Mouse (Mus musculus): ENCODE measurements around the gene Zranb2. TPM values are rescaled to one million over a fixed set of nuclear protein-coding genes. Genes with fewer than 3 reads are reported as not detected.

Gene Zranb2
- polyA plus RNA-seq, 1 experiment from 2014 or later = 99.2 TPM

DNA sequence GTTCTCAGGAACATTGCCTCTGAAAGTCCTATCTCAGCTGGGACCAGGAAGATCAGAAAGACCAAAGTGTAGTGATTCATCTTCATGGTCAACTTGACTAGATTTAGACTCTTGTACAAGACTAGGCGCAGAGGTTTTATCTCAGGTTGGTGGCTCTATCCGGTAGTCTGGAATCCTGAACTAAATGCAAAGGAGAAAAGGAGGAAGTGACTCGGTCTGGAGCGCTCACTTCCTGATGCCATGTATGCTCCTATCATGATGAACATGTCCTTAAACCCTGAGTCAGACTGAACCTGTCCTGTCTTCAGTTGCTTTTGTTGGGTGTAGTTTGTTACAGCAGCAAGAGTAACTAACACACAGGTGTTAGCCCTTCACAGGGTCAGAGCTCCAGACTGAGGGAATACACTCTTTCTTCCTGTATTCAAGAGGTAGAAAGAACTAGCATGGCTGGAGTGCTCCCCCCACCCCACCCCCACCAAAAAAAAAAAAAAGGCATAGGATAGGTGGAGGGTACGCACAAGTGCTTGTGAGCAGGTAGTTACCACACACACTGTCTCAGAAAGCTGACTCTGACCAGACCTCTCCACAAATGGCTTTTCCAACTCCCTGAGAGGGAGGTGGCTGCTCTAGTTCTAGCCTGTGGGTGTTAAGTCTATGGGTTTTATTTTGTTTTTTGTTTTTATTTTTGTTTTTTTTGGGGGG, 44.7 kb downstream of the Zranb2 start:
- H3K27me3 ChIP-seq (ENCODE audit: insufficient read depth, low read length) = no peaks in the 10 kb centered on the region
- no peaks in the 10 kb centered on the region for H3K36me3 ChIP-seq (ENCODE audit: insufficient read depth)
- no peak overlapping the region for H3K9ac ChIP-seq
- H3K9me3 ChIP-seq (ENCODE audit: low read depth, low read length) = no peaks in the 10 kb centered on the region
- H3K4me2 ChIP-seq = no peak overlapping the region
- H3K4me1 ChIP-seq (ENCODE audit: insufficient read depth) = peaks cover 6% of the 10 kb centered on the region; the same call in 1 of the 2 replicates
- ATAC-seq (ENCODE audit: insufficient read depth) (no peak), DNase-seq (no peak)
- 80% methylated on average over 5 of the region's 5 CpGs for WGBS
- no peak overlapping the region for H3K27ac ChIP-seq (ENCODE audit: low read depth)
- no peak overlapping the region for H3K4me3 ChIP-seq (ENCODE audit: low read depth, low read length)
- no peak for TF ChIP-seq CTCF (IDR thresholded peaks at IDR 0.05; ENCODE audit: low read depth)

DNA sequence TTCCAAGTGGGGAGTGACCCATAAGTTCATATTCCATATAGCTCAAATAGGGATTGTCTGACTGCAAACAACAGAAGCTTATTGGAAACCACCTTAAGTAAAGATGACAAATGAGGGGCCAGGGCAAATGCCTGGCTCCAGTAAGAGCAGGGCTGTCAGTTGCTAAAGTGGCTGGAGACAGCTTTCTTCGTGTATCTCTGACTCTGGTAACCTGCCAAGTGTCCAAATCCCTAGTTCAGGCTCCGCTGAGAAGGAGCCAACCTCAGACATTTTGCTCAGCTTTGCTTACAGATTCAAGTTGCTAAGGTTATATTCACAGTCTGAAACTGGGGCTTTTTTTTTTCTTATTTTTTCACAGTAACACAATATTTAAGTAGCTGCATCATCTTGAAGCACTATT, 45.4 kb downstream of the Zranb2 start:
- no peak for TF ChIP-seq CTCF (IDR thresholded peaks at IDR 0.05; ENCODE audit: low read depth)
- H3K4me3 ChIP-seq (ENCODE audit: low read depth, low read length) = no peak overlapping the region
- ATAC-seq (ENCODE audit: insufficient read depth) = peak; percentile 71; the same call in 1 of the 2 replicates
- H3K27ac ChIP-seq (ENCODE audit: low read depth) = peak overlapping the region; percentile 21; the same call in 1 of the 2 replicates
- WGBS = 25% methylated on average over 2 of the region's 2 CpGs
- H3K4me1 ChIP-seq (ENCODE audit: insufficient read depth) = peaks cover 6% of the 10 kb centered on the region; the same call in 1 of the 2 replicates
- H3K4me2 ChIP-seq = no peak overlapping the region
- DNase-seq = peak; percentile 86
- no peaks in the 10 kb centered on the region for H3K36me3 ChIP-seq (ENCODE audit: insufficient read depth)
- no peak overlapping the region for H3K9ac ChIP-seq
- no peaks in the 10 kb centered on the region for H3K9me3 ChIP-seq (ENCODE audit: low read depth, low read length)
- H3K27me3 ChIP-seq (ENCODE audit: insufficient read depth, low read length) = no peaks in the 10 kb centered on the region

DNA sequence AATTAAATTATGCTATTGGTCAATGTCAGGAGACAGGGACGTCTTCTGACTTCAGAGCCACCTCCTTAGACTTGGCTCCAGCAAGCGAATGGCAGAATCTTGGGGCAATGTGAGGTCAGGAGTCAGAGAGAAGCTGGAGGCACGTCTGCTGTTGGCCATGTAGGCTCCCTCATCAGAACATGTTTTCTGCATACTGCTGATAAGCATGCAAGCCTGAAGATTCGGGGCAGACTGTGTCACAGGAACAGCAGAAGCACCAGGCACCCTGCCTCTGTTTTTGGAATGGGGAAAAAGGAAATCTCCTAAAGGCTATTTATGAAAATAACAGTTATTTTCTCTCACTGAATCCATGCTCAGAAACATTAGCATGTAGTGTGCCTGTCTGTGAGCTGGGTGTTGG, 46.3 kb downstream of the Zranb2 start:
- Histone ChIP-seq H3K9me3 (ENCODE audit: low read depth, low read length) (no peaks in the 10 kb centered on the region), H3K4me1 (ENCODE audit: insufficient read depth) (peaks cover 6% of the 10 kb centered on the region; the same call in 1 of the 2 replicates), H3K27me3 (ENCODE audit: insufficient read depth, low read length) (no peaks in the 10 kb centered on the region), H3K4me2 (no peak overlapping the region), H3K36me3 (ENCODE audit: insufficient read depth) (no peaks in the 10 kb centered on the region), H3K9ac (no peak overlapping the region), H3K4me3 (ENCODE audit: low read depth, low read length) (no peak overlapping the region), H3K27ac (ENCODE audit: low read depth) (no peak overlapping the region)
- peak; percentile 28 for DNase-seq
- WGBS = 39% methylated on average over 4 of the region's 4 CpGs
- no peak for ATAC-seq (ENCODE audit: insufficient read depth)
- TF ChIP-seq CTCF (IDR thresholded peaks at IDR 0.05; ENCODE audit: low read depth) = no peak

DNA sequence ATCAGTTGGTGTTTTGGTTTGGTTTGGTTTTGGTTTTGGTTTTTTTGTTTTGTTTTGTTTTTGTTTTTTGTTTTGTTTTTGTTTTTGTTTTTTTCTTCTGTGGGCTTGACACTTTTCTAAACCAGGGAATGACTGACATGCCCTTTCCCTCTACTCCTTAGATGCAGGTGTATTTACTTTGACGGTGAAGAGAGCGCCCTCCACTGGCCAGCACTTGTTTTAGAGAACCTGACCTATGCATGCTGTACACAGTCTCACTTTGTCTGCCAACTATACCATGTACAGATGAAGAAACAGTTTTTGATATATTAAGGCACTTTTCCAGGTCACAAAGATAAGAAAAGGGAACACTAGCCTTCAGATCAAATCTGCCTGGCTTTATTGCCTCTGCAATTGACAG, 47.8 kb downstream of the Zranb2 start:
- TF ChIP-seq CTCF (IDR thresholded peaks at IDR 0.05; ENCODE audit: low read depth) = no peak
- no peaks in the 10 kb centered on the region for H3K9me3 ChIP-seq (ENCODE audit: low read depth, low read length)
- H3K36me3 ChIP-seq (ENCODE audit: insufficient read depth) = no peaks in the 10 kb centered on the region
- H3K27me3 ChIP-seq (ENCODE audit: insufficient read depth, low read length) = no peaks in the 10 kb centered on the region
- DNase-seq (no peak), ATAC-seq (ENCODE audit: insufficient read depth) (no peak)
- H3K4me1 ChIP-seq (ENCODE audit: insufficient read depth) = peaks cover 6% of the 10 kb centered on the region; the same call in 1 of the 2 replicates
- no peak overlapping the region for H3K4me3 ChIP-seq (ENCODE audit: low read depth, low read length)
- H3K4me2 ChIP-seq = no peak overlapping the region
- H3K27ac ChIP-seq (ENCODE audit: low read depth) = no peak overlapping the region
- no peak overlapping the region for H3K9ac ChIP-seq
- 19% methylated on average over 2 of the region's 2 CpGs for WGBS

DNA sequence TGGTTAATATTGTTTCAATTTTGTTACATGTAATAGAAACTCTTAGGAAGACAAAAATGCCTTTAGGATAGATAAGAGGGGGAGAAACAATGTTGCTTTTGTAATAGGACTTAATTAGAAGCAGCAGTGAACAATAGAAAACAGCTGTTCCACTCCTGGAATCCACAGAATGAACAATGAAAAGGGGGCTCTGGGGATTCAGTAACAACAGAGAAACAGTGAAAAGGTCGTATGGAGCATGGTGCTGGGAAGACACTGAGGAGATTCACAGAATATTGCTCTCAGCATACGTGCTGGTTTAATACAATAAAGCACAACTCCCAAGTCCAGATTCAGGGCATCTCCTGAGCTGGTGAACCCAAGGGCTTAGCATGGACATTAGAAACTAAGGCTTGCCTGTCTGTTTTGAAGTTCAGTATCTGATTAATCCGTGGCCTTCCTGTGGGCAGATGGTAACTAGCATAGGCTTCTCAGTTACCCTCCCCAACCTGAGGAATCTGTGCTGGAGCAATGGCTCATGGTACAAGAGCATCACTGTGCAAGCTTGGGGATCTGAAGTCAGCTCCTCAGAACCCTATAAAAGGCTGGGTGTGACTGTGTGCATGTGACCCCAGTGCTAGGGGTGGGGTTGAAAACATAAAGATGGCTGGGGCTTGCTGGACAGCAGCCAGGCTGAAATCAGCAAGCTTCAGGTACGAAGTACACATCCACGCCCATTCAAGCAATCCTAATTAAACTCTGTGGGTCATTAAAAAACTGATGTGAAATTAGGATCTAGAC, 48.9 kb downstream of the Zranb2 start:
- H3K27me3 ChIP-seq (ENCODE audit: insufficient read depth, low read length) = no peaks in the 10 kb centered on the region
- H3K4me3 ChIP-seq (ENCODE audit: low read depth, low read length) = no peak overlapping the region
- no peaks in the 10 kb centered on the region for H3K9me3 ChIP-seq (ENCODE audit: low read depth, low read length)
- no peak overlapping the region for H3K27ac ChIP-seq (ENCODE audit: low read depth)
- no peak for TF ChIP-seq CTCF (IDR thresholded peaks at IDR 0.05; ENCODE audit: low read depth)
- H3K4me1 ChIP-seq (ENCODE audit: insufficient read depth) = peaks cover 6% of the 10 kb centered on the region; the same call in 1 of the 2 replicates
- H3K4me2 ChIP-seq = no peak overlapping the region
- no peak for ATAC-seq (ENCODE audit: insufficient read depth)
- H3K36me3 ChIP-seq (ENCODE audit: insufficient read depth) = no peaks in the 10 kb centered on the region
- 56% methylated on average over 5 of the region's 5 CpGs for WGBS
- DNase-seq = peak; percentile 59
- no peak overlapping the region for H3K9ac ChIP-seq

DNA sequence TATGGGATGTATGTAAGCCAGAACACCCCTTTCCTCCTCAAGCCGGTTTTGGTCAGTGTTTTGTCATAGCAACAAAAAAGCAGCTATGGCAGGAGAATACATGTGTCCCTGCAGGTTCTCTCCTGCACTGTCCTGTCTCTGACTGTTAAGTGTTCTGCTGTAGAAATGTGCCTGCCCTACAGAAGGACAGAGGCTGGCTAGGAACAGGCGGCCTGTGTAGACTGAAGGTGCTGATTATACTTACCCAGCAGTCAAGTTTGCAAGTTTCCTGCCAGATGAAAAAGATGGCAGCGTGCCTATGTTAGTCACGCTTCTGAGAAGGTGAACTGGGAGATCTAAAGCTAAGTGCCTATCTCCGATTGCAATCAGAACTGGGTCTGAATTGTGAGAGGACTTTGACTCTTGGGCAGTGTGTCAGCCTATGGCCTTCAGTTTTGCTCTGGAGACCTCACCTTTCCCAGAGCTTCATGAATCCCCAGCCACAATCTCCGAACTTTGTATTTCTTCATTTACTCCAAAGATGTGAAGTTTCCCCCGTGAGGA, 63.9 kb downstream of the Zranb2 start:
- no peaks in the 10 kb centered on the region for H3K4me1 ChIP-seq (ENCODE audit: insufficient read depth)
- H3K36me3 ChIP-seq (ENCODE audit: insufficient read depth) = no peaks in the 10 kb centered on the region
- H3K27ac ChIP-seq (ENCODE audit: low read depth) = no peak overlapping the region
- H3K9ac ChIP-seq = no peak overlapping the region
- no peak overlapping the region for H3K4me3 ChIP-seq (ENCODE audit: low read depth, low read length)
- ATAC-seq (ENCODE audit: insufficient read depth) = no peak
- 74% methylated on average over 7 of the region's 7 CpGs for WGBS
- H3K4me2 ChIP-seq = no peak overlapping the region
- TF ChIP-seq CTCF (IDR thresholded peaks at IDR 0.05; ENCODE audit: low read depth) = no peak
- H3K9me3 ChIP-seq (ENCODE audit: low read depth, low read length) = no peaks in the 10 kb centered on the region
- no peak for DNase-seq
- H3K27me3 ChIP-seq (ENCODE audit: insufficient read depth, low read length) = no peaks in the 10 kb centered on the region

MicroRNAs encoded within 50 kb of the gene (microRNA counts, 519-probe panel; counts per million panel counts)
- microRNA mmu-miR-186 = 2,422 counts per million, percentile 41 among the panel's probes with 10 or more counts

Small RNAs within 50 kb of the gene (microRNA-seq; reads per million reads assigned to microRNA genes)
- 606 reads per million, percentile 69 among the genes with 10 or more reads in this experiment for gene Mir186 (ENCODE audit: borderline number of aligned reads)

Other genes starting within 250 kb of the Zranb2 start
- gene Ptger3, start 32.7 kb downstream of the Zranb2 start, polyA plus RNA-seq (2014; fragmentation: Nextera tagmentation; extraction: Ambion mirVana) = 9.6 and 10.3 TPM in 2 replicates

Measured in lung, embryonic 14.5 days (tissue).